Mouse (Mus musculus) neutrophil, adult 83 days (primary cell): ENCODE data around the gene Hist1h4i. TPM values are rescaled to one million over a fixed set of nuclear protein-coding genes. Genes with fewer than 3 reads are reported as not detected.

Experiments used
- total RNA-seq, 2 experiments: library from RNA; stranded (reverse); gene quantifications; one replicate each; pipeline ENCODE4 v1.2.4; 2023

The Hist1h4i gene
- 100 to 1,000 TPM; 549 to 592 TPM for total RNA-seq

DNA sequence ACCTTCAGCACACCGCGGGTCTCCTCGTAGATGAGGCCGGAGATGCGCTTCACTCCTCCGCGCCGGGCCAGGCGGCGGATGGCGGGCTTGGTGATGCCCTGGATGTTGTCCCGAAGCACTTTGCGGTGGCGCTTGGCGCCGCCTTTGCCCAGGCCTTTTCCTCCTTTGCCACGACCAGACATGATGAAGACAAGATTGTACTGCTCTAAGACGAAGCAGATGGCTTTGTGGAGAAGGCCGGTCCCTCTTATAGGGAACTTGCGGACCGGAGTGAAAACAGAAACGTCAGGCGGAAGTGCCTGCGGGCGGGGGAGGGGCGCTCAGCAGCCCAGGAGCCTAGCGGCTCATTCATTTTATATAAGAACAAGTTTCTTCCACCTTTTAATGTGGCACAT is at the start of gene Hist1h4i:
Hist1h4i (minus strand) TSS at position 221 of the 395 bp plus-strand sequence.

GRCm38 (mm10) chr13:22084140-22084539 is 43.0 kb upstream of the Hist1h4i start, which contains the start of gene Vmn1r188:
TSS of gene Vmn1r188 (plus strand) at chr13:22084440.

DNA sequence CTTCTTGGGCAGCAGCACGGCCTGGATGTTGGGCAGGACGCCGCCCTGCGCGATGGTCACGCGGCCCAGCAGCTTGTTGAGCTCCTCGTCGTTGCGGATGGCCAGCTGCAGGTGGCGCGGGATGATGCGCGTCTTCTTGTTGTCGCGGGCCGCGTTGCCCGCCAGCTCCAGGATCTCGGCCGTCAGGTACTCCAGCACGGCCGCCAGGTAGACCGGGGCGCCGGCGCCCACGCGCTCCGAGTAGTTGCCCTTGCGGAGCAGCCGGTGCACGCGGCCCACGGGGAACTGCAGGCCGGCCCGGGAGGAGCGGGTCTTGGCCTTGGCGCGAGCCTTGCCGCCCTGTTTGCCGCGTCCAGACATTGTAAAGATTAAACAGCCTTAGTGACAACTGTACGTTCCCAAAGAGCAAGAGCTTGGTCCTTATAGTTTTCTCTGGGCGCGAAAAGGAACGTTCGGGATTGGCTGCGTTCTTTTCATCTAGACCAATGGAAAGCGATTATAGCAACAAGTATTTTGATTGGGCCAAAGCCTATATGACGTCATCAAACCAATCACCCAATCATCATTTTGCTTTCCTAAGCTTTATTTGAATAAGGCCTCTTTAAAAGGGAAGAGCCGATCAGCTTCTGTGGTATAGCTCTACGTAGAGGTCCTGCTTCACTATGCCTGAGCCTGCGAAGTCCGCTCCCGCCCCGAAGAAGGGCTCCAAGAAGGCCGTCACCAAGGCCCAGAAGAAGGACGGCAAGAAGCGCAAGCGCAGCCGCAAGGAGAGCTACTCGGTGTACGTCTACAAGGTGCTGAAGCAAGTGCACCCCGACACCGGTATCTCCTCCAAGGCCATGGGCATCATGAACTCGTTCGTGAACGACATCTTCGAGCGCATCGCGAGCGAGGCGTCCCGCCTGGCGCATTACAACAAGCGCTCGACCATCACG is 1.7 kb upstream of the Hist1h4i start, which contains the start of the genes Hist1h2ag and Hist1h2bj:
Hist1h2ag (minus strand) TSS at position 377 of the 935 bp plus-strand sequence.
Hist1h2bj (plus strand) TSS at position 647 of the 935 bp plus-strand sequence.

GRCm38 (mm10) chr13:22035267-22036148 is 5.7 kb downstream of the Hist1h4i start, which contains the start of the genes Hist1h2ah and Hist1h2bk:
TSS of gene Hist1h2ah (minus strand) at chr13:22035568.
TSS of gene Hist1h2bk (plus strand) at chr13:22035870.

DNA sequence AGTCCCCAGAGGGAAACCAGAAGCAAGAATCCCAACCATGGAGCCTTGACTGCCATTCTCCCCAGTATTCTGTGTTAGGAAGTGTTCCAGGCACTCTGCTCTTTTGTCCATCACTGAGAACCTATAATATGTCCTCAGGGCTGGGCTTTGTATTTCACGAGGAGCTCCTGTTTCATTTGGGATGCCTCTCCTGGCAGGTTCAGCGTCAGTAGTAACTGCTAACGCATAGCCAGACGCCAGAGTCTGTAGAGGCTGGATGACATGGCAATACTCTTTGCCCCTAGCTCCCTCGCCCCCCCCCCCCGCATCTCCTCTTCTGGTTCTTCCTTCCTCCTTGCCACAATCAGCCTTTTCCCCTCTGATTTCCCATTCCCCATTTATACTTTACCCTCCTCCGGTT is 31.5 kb downstream of the Hist1h4i start, which contains the start of gene Prss16:
Prss16 (minus strand) TSS at position 101 of the 400 bp plus-strand sequence.

Other genes starting within 250 kb of the Hist1h4i start
- gene Hist1h2bq, start 231.2 kb downstream of the Hist1h4i start, total RNA-seq, result 1,000 to 10,000 TPM; 1,187 to 1,287 TPM
- gene Hist1h2ao, start 230.9 kb downstream of the Hist1h4i start, total RNA-seq, result 1,000 to 10,000 TPM; 2,421 to 2,630 TPM
- gene Hist1h4m, start 229.6 kb downstream of the Hist1h4i start, total RNA-seq, result 1,000 to 10,000 TPM; 1,420 to 1,801 TPM
- gene Hist1h4n, start 209.2 kb downstream of the Hist1h4i start, total RNA-seq, result 1,000 to 10,000 TPM in 1 of 2 experiments, 100 to 1,000 TPM in 1; 619 to 1,159 TPM
- 100 to 1,000 TPM; 551 to 589 TPM for gene Hist1h2ap, start 207.9 kb downstream of the Hist1h4i start, total RNA-seq
- gene Hist1h2br, start 207.6 kb downstream of the Hist1h4i start, total RNA-seq, result 1,000 to 10,000 TPM; 1,190 to 1,308 TPM
- gene Zfp184, start 96.3 kb downstream of the Hist1h4i start, total RNA-seq, result under 1 TPM; 0.35 to 0.60 TPM
- not detected for gene Pom121l2, start 60.2 kb downstream of the Hist1h4i start, total RNA-seq
- 1 to 10 TPM; 2.5 to 2.8 TPM for gene Prss16, start 31.6 kb downstream of the Hist1h4i start, total RNA-seq
- 100 to 1,000 TPM; 501 to 521 TPM for gene Hist1h2ah, start 5.8 kb downstream of the Hist1h4i start, total RNA-seq
- gene Hist1h2bk, start 5.5 kb downstream of the Hist1h4i start, total RNA-seq, result 1,000 to 10,000 TPM; 1,519 to 1,594 TPM
- 1,000 to 10,000 TPM; 1,023 to 1,050 TPM for gene Hist1h2ag, start 1.6 kb upstream of the Hist1h4i start, total RNA-seq
- 1,000 to 10,000 TPM; 1,049 to 1,157 TPM for gene Hist1h2bj, start 1.9 kb upstream of the Hist1h4i start, total RNA-seq
- not detected for gene Vmn1r188, start 43.1 kb upstream of the Hist1h4i start, total RNA-seq
- not detected for gene Vmn1r189, start 64.5 kb upstream of the Hist1h4i start, total RNA-seq
- not detected for gene Vmn1r191, start 142.6 kb upstream of the Hist1h4i start, total RNA-seq
- not detected for gene Vmn1r192, start 149.8 kb upstream of the Hist1h4i start, total RNA-seq
- not detected for gene Vmn1r193, start 181.8 kb upstream of the Hist1h4i start, total RNA-seq
- gene Vmn1r194, start 202.9 kb upstream of the Hist1h4i start, total RNA-seq, result not detected
- gene Vmn1r195, start 229.2 kb upstream of the Hist1h4i start, total RNA-seq, result not detected
- gene Vmn1r196, start 248.6 kb upstream of the Hist1h4i start, total RNA-seq, result not detected